Mouse (Mus musculus): ENCODE data around the gene Arrb1.

GRCm38 (mm10) chr7:99553222-99553884 lies 18.1 kb downstream of the Arrb1 start:
- TF ChIP-seq CTCF (IDR thresholded peaks at IDR 0.05; ENCODE audit: borderline replicate concordance, extremely low read depth, insufficient read depth, insufficient read length), result no peak
- no peak for TF ChIP-seq POLR2A (IDR thresholded peaks at IDR 0.05; ENCODE audit: borderline replicate concordance, extremely low read depth, insufficient read depth, insufficient read length, poor library complexity, severe bottlenecking)
